Mouse (Mus musculus) heart, postnatal 0 days (tissue): Measurements from ENCODE around the gene Nectin2. TPM values are rescaled to one million over a fixed set of nuclear protein-coding genes. Genes with fewer than 3 reads are reported as not detected.
"Not testable (repeated sequence)": the region's sequence is repeated elsewhere in the genome, so short reads cannot be mapped to it uniquely, and the experiment has no call there.

ENCODE experiments used
- ATAC-seq: fragments of 200-750 bp; cut with Nextera tagmentation; 2 replicates; pipeline ENCODE4 v1.8.0; 2017; ENCODE audit warnings: low read depth, moderate number of reproducible peaks, moderate library complexity; ENCODE audit not compliant: insufficient read depth
- DNase-seq: peaks from one replicate; pipeline ENCODE4 v3.0.0-alpha.2; 2016; ENCODE audit warnings: low spot score
- H3K27ac ChIP-seq: fragments of 300-500 bp; sonication (generic); 2 replicates; pipeline ENCODE4 v1.5.1; 2014; ENCODE audit warnings: low read depth, mild to moderate bottlenecking
- H3K27me3 ChIP-seq: fragments of 300-500 bp; sonication (generic); 2 replicates; pipeline ENCODE4 v1.6.1; 2014; ENCODE audit warnings: low read length, mixed read lengths; ENCODE audit not compliant: control insufficient read depth, insufficient read depth
- H3K36me3 ChIP-seq: fragments of 300-500 bp; sonication (generic); replicated peaks from 2 replicates; pipeline ENCODE4 v1.6.1; 2014; ENCODE audit warnings: low read length, mixed read lengths; ENCODE audit not compliant: control insufficient read depth, insufficient read depth
- H3K4me1 ChIP-seq: fragments of 300-500 bp; sonication (generic); 2 replicates; pipeline ENCODE4 v1.6.1; 2014; ENCODE audit warnings: antibody characterized with exemption; ENCODE audit not compliant: control insufficient read depth, insufficient read depth
- H3K4me2 ChIP-seq: fragments of 300-500 bp; sonication (generic); 2 replicates; pipeline ENCODE4 v1.6.1; 2014; ENCODE audit warnings: low read depth, mild to moderate bottlenecking, low read length, moderate library complexity
- H3K4me3 ChIP-seq: fragments of 300-500 bp; sonication (generic); 2 replicates; pipeline ENCODE4 v1.5.1; 2014; ENCODE audit warnings: low read depth, low read length
- H3K9ac ChIP-seq: fragments of 300-500 bp; sonication (generic); replicated peaks from 2 replicates; pipeline ENCODE4 v1.6.1; 2014; ENCODE audit warnings: low read depth, low read length, mixed read lengths
- H3K9me3 ChIP-seq: fragments of 300-500 bp; sonication (generic); replicated peaks from 2 replicates; pipeline ENCODE4 v1.6.1; 2016; ENCODE audit warnings: low read length; ENCODE audit not compliant: control insufficient read depth
- CTCF ChIP-seq: IDR thresholded peaks from 2 replicates; pipeline ENCODE4 v1.5.1; 2016; ENCODE audit warnings: antibody characterized with exemption, control low read depth, low read depth
- EP300 ChIP-seq: IDR thresholded peaks from 2 replicates; pipeline ENCODE4 v1.6.1; 2016; ENCODE audit warnings: antibody characterized with exemption, low read depth
- WGBS: fragments of 180-500 bp; shearing (Covaris S2); extraction: QIAGEN DNeasy Blood & Tissue Kit; methylation state at CpG from one replicate; pipeline ENCODE4 v1.1.7; 2014; 5-methylcytosine and 5-hydroxymethylcytosine counted together
- polyA plus RNA-seq: library from polyadenylated mRNA; unstranded; fragments of >200 nt; fragmentation: Nextera tagmentation; extraction: Ambion mirVana; gene quantifications from 2 replicates; pipeline ENCODE4 v1.2.1, GENCODE M21; 2015
- total RNA-seq: library from RNA; depleted of rRNA; stranded (reverse); fragments of >200 nt; gene quantifications from 2 replicates; pipeline ENCODE4 v1.2.3, GENCODE M21; 2014; ENCODE audit warnings: low replicate concordance

Gene Nectin2
- total and polyA plus RNA-seq, 2 experiments from 2014 or later: 43.6 to 81.3 TPM

- Histone ChIP-seq H3K27ac (no peak overlapping the region), H3K27me3 (peaks cover 18% of the 10 kb centered on the region), H3K36me3 (no peaks in the 10 kb centered on the region), H3K4me2 (no peak overlapping the region), H3K4me3 (no peak overlapping the region), H3K9ac (no peak overlapping the region), H3K9me3 (no peaks in the 10 kb centered on the region), H3K4me1 (peaks cover 7% of the 10 kb centered on the region; the same call in 1 of the 2 replicates)
- ATAC-seq: no peak
- no peak for TF ChIP-seq EP300
- TF ChIP-seq CTCF: no peak
- WGBS: 78% methylated on average over 19 of the region's 19 CpGs
- DNase-seq: no peak
Observed at GRCm38 (mm10) chr7:19792701-19793630, 42.7 kb upstream of the Nectin2 start.

GRCm38 (mm10) chr7:19791504-19791903, 41.2 kb upstream of the Nectin2 start:
- not testable (repeated sequence) for DNase-seq, H3K4me3 ChIP-seq, H3K4me2 ChIP-seq, H3K27ac ChIP-seq, H3K27me3 ChIP-seq, H3K9ac ChIP-seq, ATAC-seq, H3K9me3 ChIP-seq, H3K4me1 ChIP-seq, H3K36me3 ChIP-seq
- WGBS: 78% methylated on average over 2 of the region's 2 CpGs

- Histone ChIP-seq H3K36me3 (no peaks in the 10 kb centered on the region), H3K4me2 (peak overlapping the region; percentile 60), H3K9ac (0 out of 2 replicates have a peak overlapping the region, but pooled peaks have one; percentile 4), H3K27ac (no peak overlapping the region), H3K27me3 (no peaks in the 10 kb centered on the region), H3K4me1 (no peaks in the 10 kb centered on the region), H3K9me3 (no peaks in the 10 kb centered on the region), H3K4me3 (peak overlapping the region; percentile 34)
- DNase-seq (peak; percentile 71), ATAC-seq (peak; percentile 72)
- TF ChIP-seq CTCF (peak; percentile 95), EP300 (no peak)
- WGBS: under 1% methylated on average over 19 of the region's 19 CpGs
Observed at GRCm38 (mm10) chr7:19789904-19790347, 39.6 kb upstream of the Nectin2 start.

- no peaks in the 10 kb centered on the region for H3K9me3 ChIP-seq
- H3K4me1 ChIP-seq: 0 out of 2 replicates have a peak, but pooled peaks cover 4% of the 10 kb centered on the region
- 50% methylated on average over 12 of the region's 12 CpGs for WGBS
- H3K27me3 ChIP-seq: no peaks in the 10 kb centered on the region
- no peak overlapping the region for H3K9ac ChIP-seq
- no peak overlapping the region for H3K4me2 ChIP-seq
- DNase-seq (no peak), ATAC-seq (no peak)
- H3K4me3 ChIP-seq: no peak overlapping the region
- H3K36me3 ChIP-seq: no peaks in the 10 kb centered on the region
- no peak overlapping the region for H3K27ac ChIP-seq
- TF ChIP-seq CTCF (no peak), EP300 (no peak)
Observed at GRCm38 (mm10) chr7:19785874-19786458, 35.7 kb upstream of the Nectin2 start.

- Histone ChIP-seq H3K27ac (no peak overlapping the region), H3K9me3 (no peaks in the 10 kb centered on the region), H3K4me3 (no peak overlapping the region), H3K36me3 (no peaks in the 10 kb centered on the region), H3K4me2 (no peak overlapping the region), H3K27me3 (no peaks in the 10 kb centered on the region), H3K9ac (no peak overlapping the region), H3K4me1 (0 out of 2 replicates have a peak, but pooled peaks cover 4% of the 10 kb centered on the region)
- no peak for DNase-seq
- no peak for ATAC-seq
- TF ChIP-seq CTCF (peak; percentile 35; the same call in 1 of the 2 replicates), EP300 (no peak)
- 22% methylated on average over 11 of the region's 11 CpGs for WGBS
Observed at GRCm38 (mm10) chr7:19784764-19785535, 34.7 kb upstream of the Nectin2 start.
